9 mouse cellular contexts compared by ENCODE assay signal in genomic region chr4:123748726-123749415, GRCm38 (mm10). TPM values are rescaled to one million over a fixed set of nuclear protein-coding genes. Genes with fewer than 3 reads are reported as not detected.
DNase-seq lines count a peak whose midpoint lies in the region; ATAC-seq and TF ChIP-seq lines count a peak whose summit lies in the region.
"Had no signal": no experiment of that assay in that cellular context is flagged by ENCODE, and none has a peak within 500 bp of the region (broad histone marks: within the 10 kb centered on the region; RNA-seq: fewer than 3 reads in every experiment).

No protein-coding gene starts in this region.

- peak overlapping the region; percentile 92 for H3K9ac ChIP-seq in kidney, embryonic 16.5 days (replicated peaks; ENCODE audit: low read length)
- H3K9ac ChIP-seq in hindbrain, embryonic 12.5 days: peak overlapping the region; percentile 94
- H3K9ac ChIP-seq in midbrain, embryonic 15.5 days: peak overlapping the region; percentile 86

- no peaks in the 10 kb centered on the region for H3K27me3 ChIP-seq in kidney, embryonic 16.5 days (ENCODE audit: insufficient read depth, low read length)
- no peaks in the 10 kb centered on the region for H3K27me3 ChIP-seq in hindbrain, embryonic 12.5 days
- H3K27me3 ChIP-seq in midbrain, embryonic 15.5 days (replicated peaks): peaks cover 4% of the 10 kb centered on the region; the same call in 1 of the 2 replicates

- TF ChIP-seq POLR2A in bone marrow, adult 2 months (IDR thresholded peaks at IDR 0.05; ENCODE audit: borderline replicate concordance, control insufficient read depth, low read depth, low read length): no peak

- peak overlapping the region; percentile 99 for H3K4me3 ChIP-seq in kidney, embryonic 16.5 days (ENCODE audit: low read length)
- H3K4me3 ChIP-seq in bone marrow, adult 2 months (replicated peaks; ENCODE audit: control insufficient read depth, low read depth, low read length): peak overlapping the region; percentile 87
- peak overlapping the region; percentile 100 for H3K4me3 ChIP-seq in hindbrain, embryonic 12.5 days
- H3K4me3 ChIP-seq in midbrain, embryonic 15.5 days: peak overlapping the region; percentile 92

- H3K9me3 ChIP-seq in kidney, embryonic 16.5 days (ENCODE audit: low read length): no peaks in the 10 kb centered on the region
- no peaks in the 10 kb centered on the region for H3K9me3 ChIP-seq in hindbrain, embryonic 12.5 days (replicated peaks)
- no peaks in the 10 kb centered on the region for H3K9me3 ChIP-seq in midbrain, embryonic 15.5 days

- 9% methylated on average over 10 of the region's 10 CpGs for whole genome bisulfite sequencing in kidney, embryonic 16.5 days
- WGBS in bone marrow, adult 2 months: 4% methylated on average over 10 of the region's 10 CpGs
- WGBS in hindbrain, embryonic 12.5 days: 22% methylated on average over 10 of the region's 10 CpGs
- 11% methylated on average over 10 of the region's 10 CpGs for WGBS in midbrain, embryonic 15.5 days

- ATAC-seq in kidney, embryonic 16.5 days (ENCODE audit: low FRiP score, low TSS enrichment): no peak
- ATAC-seq in hindbrain, embryonic 12.5 days (ENCODE audit: low FRiP score): no peak
- no peak for ATAC-seq in midbrain, embryonic 15.5 days (replicated peaks)

- H3K27ac ChIP-seq in kidney, embryonic 16.5 days (ENCODE audit: low read length): peak overlapping the region; percentile 82; the same call in 1 of the 2 replicates
- H3K27ac ChIP-seq in bone marrow, adult 2 months (ENCODE audit: control insufficient read depth, insufficient read depth, low read depth, low read length, poor library complexity): peak overlapping the region; percentile 6; the same call in 1 of the 2 replicates
- H3K27ac ChIP-seq in hindbrain, embryonic 12.5 days: peak overlapping the region; percentile 98; the same call in 1 of the 2 replicates
- peak overlapping the region; percentile 93 for H3K27ac ChIP-seq in midbrain, embryonic 15.5 days

- H3K4me2 ChIP-seq in kidney, embryonic 16.5 days (replicated peaks; ENCODE audit: low read depth, low read length): peak overlapping the region; percentile 94
- peak overlapping the region; percentile 62 for H3K4me2 ChIP-seq in hindbrain, embryonic 12.5 days (replicated peaks)
- H3K4me2 ChIP-seq in midbrain, embryonic 15.5 days: peak overlapping the region; percentile 70

- no peaks in the 10 kb centered on the region for H3K36me3 ChIP-seq in kidney, embryonic 16.5 days (ENCODE audit: insufficient read depth, low read length)
- H3K36me3 ChIP-seq in hindbrain, embryonic 12.5 days: 0 out of 2 replicates have a peak, but pooled peaks cover 3% of the 10 kb centered on the region
- H3K36me3 ChIP-seq in midbrain, embryonic 15.5 days (replicated peaks): no peaks in the 10 kb centered on the region

- DNase-seq in kidney, adult 11 months: no peak
- no peak for DNase-seq in layer of hippocampus, postnatal 10 days (ENCODE audit: low spot score in 2 of 2)
- DNase-seq in natural killer cell, adult 2 months (ENCODE audit: low spot score in 2 of 2): no peak
- no peak for DNase-seq in left cerebral cortex, postnatal 36 days (ENCODE audit: low spot score in 2 of 2)

- intact Hi-C loops in left cerebral cortex, postnatal 36 days (cut with DNase I): no loop called here

- TF ChIP-seq CTCF in bone marrow, adult 2 months (IDR thresholded peaks at IDR 0.05; ENCODE audit: control insufficient read depth, insufficient read depth, low read length): no peak

- peaks cover 14% of the 10 kb centered on the region for H3K4me1 ChIP-seq in kidney, embryonic 16.5 days (ENCODE audit: insufficient read depth, low read length)
- H3K4me1 ChIP-seq in bone marrow, adult 2 months (ENCODE audit: control insufficient read depth, insufficient read depth, low read length): no peaks in the 10 kb centered on the region; the same call in 1 of the 2 replicates
- peaks cover 22% of the 10 kb centered on the region for H3K4me1 ChIP-seq in hindbrain, embryonic 12.5 days
- peaks cover 35% of the 10 kb centered on the region for H3K4me1 ChIP-seq in midbrain, embryonic 15.5 days

RNA-seq across cellular contexts. Expression of gene Akirin1, which starts 1.3 kb away (rescaled TPM):
- 42.3 and 42.7 TPM in 2 replicates for polyA plus RNA-seq in kidney, embryonic 16.5 days (2015; fragmentation: Nextera tagmentation; extraction: Ambion mirVana)
- 11.8 and 13.1 TPM in 2 replicates for polyA plus RNA-seq in bone marrow, adult 2 months (2011; ENCODE audit: insufficient read depth, insufficient read length, low replicate concordance, missing spikeins)
- polyA plus RNA-seq in hindbrain, embryonic 12.5 days (2016; fragmentation: Nextera tagmentation; extraction: Ambion mirVana): 94.3 and 99.3 TPM in 2 replicates
- 80.6 and 82.7 TPM in 2 replicates for polyA plus RNA-seq in midbrain, embryonic 15.5 days (2015; fragmentation: Nextera tagmentation; extraction: Ambion mirVana)
- total RNA-seq in layer of hippocampus, postnatal 10 days (2021): 10 to 100 TPM; 57.8 to 77.0 TPM
- total RNA-seq in left cerebral cortex, postnatal 36 days (2021): 10 to 100 TPM; 60.4 to 64.2 TPM

RNA-seq across cellular contexts. Expression of gene Ndufs5, which starts 30.9 kb away (rescaled TPM):
- polyA plus RNA-seq in kidney, embryonic 16.5 days (2015; fragmentation: Nextera tagmentation; extraction: Ambion mirVana): 290 and 298 TPM in 2 replicates
- 79.0 and 95.2 TPM in 2 replicates for polyA plus RNA-seq in bone marrow, adult 2 months (2011; ENCODE audit: insufficient read depth, insufficient read length, low replicate concordance, missing spikeins)
- 324 and 347 TPM in 2 replicates for polyA plus RNA-seq in hindbrain, embryonic 12.5 days (2016; fragmentation: Nextera tagmentation; extraction: Ambion mirVana)
- 410 and 413 TPM in 2 replicates for polyA plus RNA-seq in midbrain, embryonic 15.5 days (2015; fragmentation: Nextera tagmentation; extraction: Ambion mirVana)
- total RNA-seq in layer of hippocampus, postnatal 10 days (2021): 100 to 1,000 TPM; 174 to 175 TPM
- 100 to 1,000 TPM; 180 to 195 TPM for total RNA-seq in left cerebral cortex, postnatal 36 days (2021)

RNA-seq across cellular contexts. Expression of gene Rhbdl2, which starts 38.8 kb away (rescaled TPM):
- polyA plus RNA-seq in kidney, embryonic 16.5 days (2015; fragmentation: Nextera tagmentation; extraction: Ambion mirVana): 6.8 and 7.2 TPM in 2 replicates
- polyA plus RNA-seq in bone marrow, adult 2 months (2011; ENCODE audit: insufficient read depth, insufficient read length, low replicate concordance, missing spikeins): 3.8 TPM in 1 of 2 replicates, not detected in the other
- polyA plus RNA-seq in hindbrain, embryonic 12.5 days (2016; fragmentation: Nextera tagmentation; extraction: Ambion mirVana): 0.40 and 0.77 TPM in 2 replicates
- 1.1 and 1.6 TPM in 2 replicates for polyA plus RNA-seq in midbrain, embryonic 15.5 days (2015; fragmentation: Nextera tagmentation; extraction: Ambion mirVana)
- total RNA-seq in layer of hippocampus, postnatal 10 days (2021): 1 to 10 TPM; 1.4 to 3.7 TPM
- under 1 TPM; 0.57 to 0.91 TPM for total RNA-seq in left cerebral cortex, postnatal 36 days (2021)
- total RNA-seq: common myeloid progenitor, adult 5-6 weeks had no signal

Comparison
In these comparisons a context has a peak if more than half of its experiments do, and no peak if none do; other contexts are left out.
1. H3K27ac ChIP-seq: peak in every context shown above with its lines; median percentile 98 in hindbrain, embryonic 12.5 days; 93 in midbrain, embryonic 15.5 days; 82 in kidney, embryonic 16.5 days; 6 in bone marrow, adult 2 months.